17 mouse cellular contexts compared by ENCODE assay signal in genomic region chr6:33727271-33727670, GRCm38 (mm10).
DNase-seq lines count a peak whose midpoint lies in the region; ATAC-seq and TF ChIP-seq lines count a peak whose summit lies in the region.
"Had no signal": no experiment of that assay in that cellular context is flagged by ENCODE, and none has a peak within 500 bp of the region (broad histone marks: within the 10 kb centered on the region; RNA-seq: fewer than 3 reads in every experiment).

No protein-coding gene starts in this region.

- H3K36me3 ChIP-seq in intestine, embryonic 15.5 days = no peaks in the 10 kb centered on the region
- no peaks in the 10 kb centered on the region for H3K36me3 ChIP-seq in intestine, postnatal 0 days (ENCODE audit: control insufficient read depth, insufficient read depth)
- no peaks in the 10 kb centered on the region for H3K36me3 ChIP-seq in kidney, embryonic 14.5 days (ENCODE audit: control insufficient read depth, insufficient read depth, low read length)
- no peaks in the 10 kb centered on the region for H3K36me3 ChIP-seq in liver, embryonic 15.5 days (replicated peaks)
- H3K36me3 ChIP-seq: forebrain, embryonic 12.5 days; heart, embryonic 12.5 days; limb, embryonic 15.5 days had no signal

- H3K27me3 ChIP-seq in intestine, embryonic 15.5 days (replicated peaks) = no peaks in the 10 kb centered on the region
- H3K27me3 ChIP-seq in intestine, postnatal 0 days (replicated peaks; ENCODE audit: control insufficient read depth, insufficient read depth, low read length) = no peaks in the 10 kb centered on the region
- H3K27me3 ChIP-seq in kidney, embryonic 14.5 days (ENCODE audit: control insufficient read depth, insufficient read depth, low read length) = no peaks in the 10 kb centered on the region
- H3K27me3 ChIP-seq in liver, embryonic 15.5 days = no peaks in the 10 kb centered on the region
- H3K27me3 ChIP-seq: forebrain, embryonic 12.5 days; heart, embryonic 12.5 days; limb, embryonic 15.5 days had no signal

- peak; percentile 8 for DNase-seq in 3T3-L1 (ENCODE audit: low read depth, low spot score)
- DNase-seq in B cell, adult 2 months = no peak
- no peak for DNase-seq in testis, postnatal 10 days (ENCODE audit: low spot score)
- DNase-seq: adrenal gland, postnatal 14 days; cerebellum, postnatal 25 days; gastrocnemius, adult 2 months; heart, postnatal 14 days; thymus, postnatal 25 days had no signal

- H3K27ac ChIP-seq in intestine, embryonic 15.5 days = no peak overlapping the region
- H3K27ac ChIP-seq in intestine, postnatal 0 days (ENCODE audit: low read depth, low read length) = no peak overlapping the region
- H3K27ac ChIP-seq in kidney, embryonic 14.5 days (ENCODE audit: low read depth, low read length) = no peak overlapping the region
- H3K27ac ChIP-seq in liver, embryonic 15.5 days (replicated peaks) = no peak overlapping the region
- H3K27ac ChIP-seq: forebrain, embryonic 12.5 days; gastrocnemius, adult 2 months; limb, embryonic 15.5 days had no signal

- ATAC-seq in intestine, embryonic 15.5 days = peak; percentile 72; the same call in 1 of the 2 replicates
- ATAC-seq in intestine, postnatal 0 days = no peak
- ATAC-seq in kidney, embryonic 14.5 days (ENCODE audit: low FRiP score, low TSS enrichment) = peak; percentile 90; the same call in 1 of the 2 replicates
- ATAC-seq in liver, embryonic 15.5 days (ENCODE audit: insufficient read depth) = 0 out of 2 replicates have a peak, but pooled peaks have one; percentile 47
- ATAC-seq: hindbrain, embryonic 16.5 days had no signal

- no peak for TF ChIP-seq CTCF in intestine, postnatal 0 days (IDR thresholded peaks at IDR 0.05; ENCODE audit: low read depth)

- H3K4me1 ChIP-seq in intestine, embryonic 15.5 days (replicated peaks) = no peaks in the 10 kb centered on the region
- H3K4me1 ChIP-seq in intestine, postnatal 0 days (replicated peaks; ENCODE audit: control insufficient read depth, insufficient read depth, low read length) = no peaks in the 10 kb centered on the region
- no peaks in the 10 kb centered on the region for H3K4me1 ChIP-seq in kidney, embryonic 14.5 days (ENCODE audit: control insufficient read depth, insufficient read depth, low read length)
- H3K4me1 ChIP-seq in liver, embryonic 15.5 days (replicated peaks) = no peaks in the 10 kb centered on the region
- H3K4me1 ChIP-seq: forebrain, embryonic 12.5 days; limb, embryonic 15.5 days had no signal

- H3K4me3 ChIP-seq in intestine, embryonic 15.5 days (replicated peaks) = no peak overlapping the region
- no peak overlapping the region for H3K4me3 ChIP-seq in intestine, postnatal 0 days (ENCODE audit: low read depth, low read length)
- H3K4me3 ChIP-seq in kidney, embryonic 14.5 days (ENCODE audit: low read length) = no peak overlapping the region
- H3K4me3 ChIP-seq in liver, embryonic 15.5 days (replicated peaks) = no peak overlapping the region
- H3K4me3 ChIP-seq: forebrain, embryonic 12.5 days; gastrocnemius, adult 2 months; heart, embryonic 12.5 days; limb, embryonic 15.5 days had no signal

- H3K4me2 ChIP-seq in intestine, embryonic 15.5 days (replicated peaks) = no peak overlapping the region
- no peak overlapping the region for H3K4me2 ChIP-seq in intestine, postnatal 0 days (replicated peaks; ENCODE audit: low read depth)
- H3K4me2 ChIP-seq in kidney, embryonic 14.5 days (replicated peaks; ENCODE audit: low read depth, low read length) = no peak overlapping the region
- no peak overlapping the region for H3K4me2 ChIP-seq in liver, embryonic 15.5 days
- H3K4me2 ChIP-seq: forebrain, embryonic 12.5 days; heart, embryonic 12.5 days; limb, embryonic 15.5 days; midbrain, embryonic 11.5 days had no signal

- no peak overlapping the region for H3K9ac ChIP-seq in intestine, embryonic 15.5 days
- no peak overlapping the region for H3K9ac ChIP-seq in intestine, postnatal 0 days (ENCODE audit: low read depth, low read length)
- no peak overlapping the region for H3K9ac ChIP-seq in kidney, embryonic 14.5 days (ENCODE audit: low read depth, low read length)
- H3K9ac ChIP-seq in liver, embryonic 15.5 days = no peak overlapping the region
- H3K9ac ChIP-seq: forebrain, embryonic 12.5 days; heart, embryonic 12.5 days; limb, embryonic 15.5 days had no signal

- H3K9me3 ChIP-seq in intestine, embryonic 15.5 days = no peaks in the 10 kb centered on the region
- no peaks in the 10 kb centered on the region for H3K9me3 ChIP-seq in intestine, postnatal 0 days (ENCODE audit: control insufficient read depth)
- no peaks in the 10 kb centered on the region for H3K9me3 ChIP-seq in kidney, embryonic 14.5 days (ENCODE audit: control insufficient read depth, low read length)
- H3K9me3 ChIP-seq in liver, embryonic 15.5 days (replicated peaks) = no peaks in the 10 kb centered on the region
- H3K9me3 ChIP-seq: forebrain, embryonic 12.5 days; heart, embryonic 12.5 days; limb, embryonic 15.5 days had no signal

- WGBS in intestine, embryonic 15.5 days = 46% methylated on average over 1 of the region's 1 CpGs
- WGBS in intestine, postnatal 0 days = 42% methylated on average over 1 of the region's 1 CpGs
- WGBS in kidney, embryonic 14.5 days = 38% methylated on average over 1 of the region's 1 CpGs
- WGBS in liver, embryonic 15.5 days (ENCODE audit: insufficient replicate concordance) = 67% methylated on average over 1 of the region's 1 CpGs
